Mouse (Mus musculus): Measurements from ENCODE around the gene Nhsl2. TPM values are rescaled to one million over a fixed set of nuclear protein-coding genes. Genes with fewer than 3 reads are reported as not detected.

Gene Nhsl2
- polyA plus RNA-seq, 1 experiment from 2014 or later, result 10.1 TPM

DNA sequence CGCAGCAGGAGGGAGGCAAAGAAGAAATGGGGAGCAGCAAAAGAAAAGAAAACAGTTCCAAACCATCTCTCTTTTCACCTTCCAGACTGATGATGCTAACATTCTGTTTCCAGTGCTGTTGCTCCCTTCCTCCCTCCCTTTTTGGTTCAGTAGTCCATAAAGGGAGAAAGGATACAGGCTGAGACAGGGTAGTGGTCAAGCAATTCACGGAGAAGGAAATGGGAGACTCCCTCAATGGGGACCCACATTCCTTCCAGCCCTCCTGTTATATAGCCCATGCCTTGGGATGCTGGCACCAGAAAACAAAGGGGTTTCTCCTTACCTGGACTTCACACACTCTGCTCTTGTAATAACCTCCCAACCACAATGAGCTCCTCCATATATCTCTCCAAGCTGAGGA is 222.3 kb downstream of the Nhsl2 start:
- peaks cover 13% of the 10 kb centered on the region; the same call in 1 of the 2 replicates for H3K4me1 ChIP-seq (ENCODE audit: control insufficient read depth, insufficient read depth, low read length)
- H3K9ac ChIP-seq (ENCODE audit: low read length), result peak overlapping the region; percentile 41; the same call in 1 of the 2 replicates
- H3K9me3 ChIP-seq (ENCODE audit: control insufficient read depth, low read length), result no peaks in the 10 kb centered on the region
- WGBS, result 20% methylated on average over 2 of the region's 2 CpGs
- no peak for DNase-seq (ENCODE audit: low spot score, missing footprints)
- H3K4me2 ChIP-seq, result peak overlapping the region; percentile 53
- peak; percentile 36; the same call in 1 of the 2 replicates for ATAC-seq (ENCODE audit: low FRiP score)
- 0 out of 2 replicates have a peak overlapping the region, but pooled peaks have one; percentile 45 for H3K27ac ChIP-seq (ENCODE audit: low read depth, low read length)
- H3K27me3 ChIP-seq (ENCODE audit: control insufficient read depth, insufficient read depth, low read length), result peaks cover 7% of the 10 kb centered on the region
- peak overlapping the region; percentile 42 for H3K4me3 ChIP-seq (ENCODE audit: low read depth, low read length)
- no peaks in the 10 kb centered on the region for H3K36me3 ChIP-seq (ENCODE audit: control insufficient read depth, insufficient read depth, low read length)

GRCm38 (mm10) chrX:102073605-102074325 is 224.6 kb downstream of the Nhsl2 start:
- ATAC-seq (ENCODE audit: low FRiP score), result no peak
- WGBS, result 72% methylated on average over 14 of the region's 14 CpGs
- no peak overlapping the region for H3K4me2 ChIP-seq
- no peak overlapping the region for H3K9ac ChIP-seq (ENCODE audit: low read length)
- no peaks in the 10 kb centered on the region for H3K36me3 ChIP-seq (ENCODE audit: control insufficient read depth, insufficient read depth, low read length)
- H3K27ac ChIP-seq (ENCODE audit: low read depth, low read length), result 0 out of 2 replicates have a peak overlapping the region, but pooled peaks have one; percentile 3
- H3K4me3 ChIP-seq (ENCODE audit: low read depth, low read length), result no peak overlapping the region
- no peak for DNase-seq (ENCODE audit: low spot score, missing footprints)
- H3K4me1 ChIP-seq (ENCODE audit: control insufficient read depth, insufficient read depth, low read length), result peaks cover 13% of the 10 kb centered on the region; the same call in 1 of the 2 replicates
- H3K27me3 ChIP-seq (ENCODE audit: control insufficient read depth, insufficient read depth, low read length), result peaks cover 5% of the 10 kb centered on the region
- H3K9me3 ChIP-seq (ENCODE audit: control insufficient read depth, low read length), result no peaks in the 10 kb centered on the region

DNA sequence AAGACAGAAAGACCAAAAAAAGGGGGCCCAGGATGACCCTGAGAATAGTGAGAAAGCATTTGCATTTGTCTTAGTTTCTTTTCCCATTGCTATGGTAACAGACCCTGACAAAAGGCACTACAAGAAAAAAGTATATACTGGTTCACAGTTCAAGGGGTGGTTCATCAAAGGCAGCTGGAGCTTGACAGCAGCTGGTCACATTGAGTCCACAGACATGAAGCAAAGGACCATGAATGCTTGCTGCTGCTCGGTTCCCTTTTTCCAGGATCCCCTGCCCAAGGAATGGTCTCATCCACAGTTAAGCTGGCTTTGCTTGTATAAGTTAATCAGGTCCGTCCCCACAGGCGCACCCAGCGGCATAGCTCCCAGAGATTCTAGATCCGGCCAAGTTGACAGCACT is 225.2 kb downstream of the Nhsl2 start:
- Histone ChIP-seq H3K4me1 (ENCODE audit: control insufficient read depth, insufficient read depth, low read length) (peaks cover 13% of the 10 kb centered on the region; the same call in 1 of the 2 replicates), H3K9ac (ENCODE audit: low read length) (no peak overlapping the region), H3K9me3 (ENCODE audit: control insufficient read depth, low read length) (no peaks in the 10 kb centered on the region), H3K4me2 (no peak overlapping the region), H3K27me3 (ENCODE audit: control insufficient read depth, insufficient read depth, low read length) (peaks cover 5% of the 10 kb centered on the region), H3K36me3 (ENCODE audit: control insufficient read depth, insufficient read depth, low read length) (no peaks in the 10 kb centered on the region), H3K27ac (ENCODE audit: low read depth, low read length) (0 out of 2 replicates have a peak overlapping the region, but pooled peaks have one; percentile 3), H3K4me3 (ENCODE audit: low read depth, low read length) (no peak overlapping the region)
- peak; percentile 88 for DNase-seq (ENCODE audit: low spot score, missing footprints)
- no peak for ATAC-seq (ENCODE audit: low FRiP score)
- WGBS, result 29% methylated on average over 5 of the region's 5 CpGs

DNA sequence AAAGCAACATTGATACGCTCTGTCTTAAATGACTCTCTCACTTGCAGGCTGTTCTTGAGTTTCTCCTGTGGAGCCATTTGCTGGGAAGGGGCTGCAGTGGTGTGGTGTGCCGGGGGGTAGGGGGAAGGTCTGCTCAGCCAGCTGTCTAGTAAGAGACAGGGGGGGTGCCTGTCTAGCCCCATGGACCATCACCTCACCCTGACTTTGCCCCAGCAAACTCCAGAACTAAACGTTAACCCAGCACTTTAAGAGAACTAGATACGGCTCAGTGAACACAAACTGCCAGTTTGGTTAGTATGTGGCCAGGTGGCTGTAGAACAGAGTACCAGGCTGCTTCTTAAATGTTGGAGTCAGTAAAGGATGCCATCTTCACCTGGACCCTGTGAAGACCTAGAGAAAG is 226.0 kb downstream of the Nhsl2 start:
- H3K4me2 ChIP-seq, result no peak overlapping the region
- WGBS, result 83% methylated on average over 3 of the region's 4 CpGs
- H3K9ac ChIP-seq (ENCODE audit: low read length), result no peak overlapping the region
- H3K4me3 ChIP-seq (ENCODE audit: low read depth, low read length), result no peak overlapping the region
- H3K27ac ChIP-seq (ENCODE audit: low read depth, low read length), result 0 out of 2 replicates have a peak overlapping the region, but pooled peaks have one; percentile 20
- no peak for DNase-seq (ENCODE audit: low spot score, missing footprints)
- no peak for ATAC-seq (ENCODE audit: low FRiP score)
- H3K36me3 ChIP-seq (ENCODE audit: control insufficient read depth, insufficient read depth, low read length), result no peaks in the 10 kb centered on the region
- H3K9me3 ChIP-seq (ENCODE audit: control insufficient read depth, low read length), result no peaks in the 10 kb centered on the region
- H3K27me3 ChIP-seq (ENCODE audit: control insufficient read depth, insufficient read depth, low read length), result peaks cover 5% of the 10 kb centered on the region
- peaks cover 9% of the 10 kb centered on the region; the same call in 1 of the 2 replicates for H3K4me1 ChIP-seq (ENCODE audit: control insufficient read depth, insufficient read depth, low read length)

- H3K27ac ChIP-seq (ENCODE audit: low read depth, low read length), result no peak overlapping the region
- DNase-seq (ENCODE audit: low spot score, missing footprints) (no peak), ATAC-seq (ENCODE audit: low FRiP score) (no peak)
- no peaks in the 10 kb centered on the region for H3K36me3 ChIP-seq (ENCODE audit: control insufficient read depth, insufficient read depth, low read length)
- no peaks in the 10 kb centered on the region for H3K9me3 ChIP-seq (ENCODE audit: control insufficient read depth, low read length)
- 89% methylated on average over 7 of the region's 7 CpGs for WGBS
- peaks cover 12% of the 10 kb centered on the region for H3K4me1 ChIP-seq (ENCODE audit: control insufficient read depth, insufficient read depth, low read length)
- H3K9ac ChIP-seq (ENCODE audit: low read length), result no peak overlapping the region
- H3K4me2 ChIP-seq, result no peak overlapping the region
- H3K27me3 ChIP-seq (ENCODE audit: control insufficient read depth, insufficient read depth, low read length), result peaks cover 5% of the 10 kb centered on the region
- H3K4me3 ChIP-seq (ENCODE audit: low read depth, low read length), result no peak overlapping the region
Observed at GRCm38 (mm10) chrX:102076886-102077765, 227.9 kb downstream of the Nhsl2 start.

- Histone ChIP-seq H3K4me3 (ENCODE audit: low read depth, low read length) (no peak overlapping the region), H3K27ac (ENCODE audit: low read depth, low read length) (peak overlapping the region; percentile 90; the same call in 1 of the 2 replicates), H3K4me2 (no peak overlapping the region), H3K27me3 (ENCODE audit: control insufficient read depth, insufficient read depth, low read length) (peaks cover 6% of the 10 kb centered on the region), H3K36me3 (ENCODE audit: control insufficient read depth, insufficient read depth, low read length) (no peaks in the 10 kb centered on the region), H3K9ac (ENCODE audit: low read length) (no peak overlapping the region), H3K4me1 (ENCODE audit: control insufficient read depth, insufficient read depth, low read length) (peaks cover 15% of the 10 kb centered on the region), H3K9me3 (ENCODE audit: control insufficient read depth, low read length) (no peaks in the 10 kb centered on the region)
- 50% methylated on average over 10 of the region's 10 CpGs for WGBS
- DNase-seq (ENCODE audit: low spot score, missing footprints) (peak; percentile 86), ATAC-seq (ENCODE audit: low FRiP score) (peak; percentile 19; the same call in 1 of the 2 replicates)
Observed at GRCm38 (mm10) chrX:102081076-102081475, 231.9 kb downstream of the Nhsl2 start.

DNA sequence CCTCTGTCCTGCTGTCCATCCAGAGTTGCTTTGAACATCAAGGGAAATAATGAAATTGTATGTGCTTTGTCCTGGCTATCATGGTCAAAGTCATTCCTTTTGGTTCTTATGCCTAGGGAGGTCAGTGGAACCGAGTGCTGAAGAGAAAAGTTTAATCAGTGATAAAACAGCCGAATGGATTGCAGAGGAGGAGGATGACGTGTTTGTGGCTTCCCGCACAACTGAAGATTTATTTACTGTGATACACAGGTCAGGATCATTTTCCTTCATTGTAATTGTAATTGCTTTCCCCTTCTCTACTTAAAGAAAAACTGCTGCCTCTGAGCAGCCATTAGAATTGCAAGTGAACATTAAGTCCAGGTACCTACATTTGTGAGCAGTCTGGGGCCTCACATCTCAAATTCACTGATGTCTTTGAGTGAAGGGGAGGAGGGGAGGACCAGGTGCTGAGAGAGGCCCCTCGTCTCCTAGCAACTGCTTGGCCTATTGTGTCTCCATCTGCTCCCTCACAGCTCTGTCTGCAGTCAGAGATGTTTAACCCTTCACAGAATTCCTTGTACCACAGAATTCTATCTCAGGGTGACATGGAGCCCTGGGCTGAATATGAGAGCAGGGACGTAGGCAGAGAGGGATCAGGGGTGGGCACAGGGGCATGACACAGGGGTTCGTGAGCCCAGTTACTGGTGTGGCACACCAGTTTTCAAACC is 232.5 kb downstream of the Nhsl2 start:
- DNase-seq (ENCODE audit: low spot score, missing footprints), result peak; percentile 90
- H3K4me2 ChIP-seq, result peak overlapping the region; percentile 28; the same call in 1 of the 2 replicates
- H3K27me3 ChIP-seq (ENCODE audit: control insufficient read depth, insufficient read depth, low read length), result peaks cover 6% of the 10 kb centered on the region
- H3K4me3 ChIP-seq (ENCODE audit: low read depth, low read length), result no peak overlapping the region
- H3K9ac ChIP-seq (ENCODE audit: low read length), result peak overlapping the region; percentile 30
- ATAC-seq (ENCODE audit: low FRiP score), result peak; percentile 93
- no peaks in the 10 kb centered on the region for H3K36me3 ChIP-seq (ENCODE audit: control insufficient read depth, insufficient read depth, low read length)
- WGBS, result 30% methylated on average over 7 of the region's 7 CpGs
- no peaks in the 10 kb centered on the region for H3K9me3 ChIP-seq (ENCODE audit: control insufficient read depth, low read length)
- H3K27ac ChIP-seq (ENCODE audit: low read depth, low read length), result peak overlapping the region; percentile 90
- peaks cover 15% of the 10 kb centered on the region for H3K4me1 ChIP-seq (ENCODE audit: control insufficient read depth, insufficient read depth, low read length)

DNA sequence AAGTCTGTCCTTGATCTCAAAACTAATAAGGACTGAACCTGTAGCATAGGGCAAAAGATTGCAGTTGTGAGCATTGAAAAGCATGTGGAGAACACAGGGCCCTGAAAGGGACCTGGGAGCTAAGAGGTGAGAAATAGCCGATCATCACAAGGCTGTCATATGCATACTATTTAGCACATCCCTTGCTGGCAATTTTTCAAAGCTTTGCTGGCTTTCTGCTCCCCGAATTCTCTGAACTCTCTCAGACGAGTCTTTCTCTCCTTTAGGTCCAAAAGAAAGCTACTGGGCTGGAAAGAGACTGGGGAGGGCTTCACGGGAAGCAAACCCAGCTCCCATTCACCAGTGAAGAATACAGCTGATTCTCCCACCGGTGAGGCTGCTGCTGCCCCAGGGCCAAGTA is 233.2 kb downstream of the Nhsl2 start:
- Histone ChIP-seq H3K36me3 (ENCODE audit: control insufficient read depth, insufficient read depth, low read length) (no peaks in the 10 kb centered on the region), H3K9me3 (ENCODE audit: control insufficient read depth, low read length) (no peaks in the 10 kb centered on the region), H3K27ac (ENCODE audit: low read depth, low read length) (peak overlapping the region; percentile 90), H3K9ac (ENCODE audit: low read length) (peak overlapping the region; percentile 30), H3K4me3 (ENCODE audit: low read depth, low read length) (no peak overlapping the region), H3K27me3 (ENCODE audit: control insufficient read depth, insufficient read depth, low read length) (peaks cover 6% of the 10 kb centered on the region), H3K4me1 (ENCODE audit: control insufficient read depth, insufficient read depth, low read length) (peaks cover 15% of the 10 kb centered on the region), H3K4me2 (peak overlapping the region; percentile 9; the same call in 1 of the 2 replicates)
- ATAC-seq (ENCODE audit: low FRiP score) (no peak), DNase-seq (ENCODE audit: low spot score, missing footprints) (no peak)
- 31% methylated on average over 5 of the region's 5 CpGs for WGBS

All from midbrain, embryonic 11.5 days (tissue).